Mouse (Mus musculus) cerebellum, adult 9-11 months (tissue): Measurements from ENCODE around the gene Sf3b5.

Experiments used
- DNase-seq: peaks from one replicate; pipeline ENCODE4 v3.0.0; 2022

Sf3b5 gene

GRCm38 (mm10) chr10:13005043-13005442, at the start of gene Sf3b5:
TSS of gene Sf3b5 (plus strand) at chr10:13005343.
- no peak for DNase-seq

GRCm38 (mm10) chr10:12955831-12956230, 49.3 kb upstream of the Sf3b5 start:
- DNase-seq = no peak

DNA sequence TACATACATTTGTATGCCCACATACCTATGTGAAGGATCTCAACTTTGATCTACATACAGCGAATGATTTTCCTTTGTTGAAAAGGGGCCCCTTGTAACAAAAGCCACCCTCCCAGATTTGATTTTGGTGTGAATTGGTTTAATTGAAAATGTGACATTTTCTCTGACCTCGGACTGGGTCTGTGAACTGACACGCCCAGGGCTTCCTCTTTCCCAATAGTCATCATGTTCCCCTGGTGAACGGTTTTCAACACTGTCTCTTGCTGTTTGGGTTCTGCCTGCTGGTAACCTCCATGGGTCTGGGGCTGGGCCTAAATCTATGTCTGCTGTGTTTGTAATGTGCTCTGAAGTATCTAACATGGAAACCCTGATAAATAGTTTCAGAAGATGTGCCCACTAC, 47.9 kb upstream of the Sf3b5 start:
- DNase-seq = no peak

DNA sequence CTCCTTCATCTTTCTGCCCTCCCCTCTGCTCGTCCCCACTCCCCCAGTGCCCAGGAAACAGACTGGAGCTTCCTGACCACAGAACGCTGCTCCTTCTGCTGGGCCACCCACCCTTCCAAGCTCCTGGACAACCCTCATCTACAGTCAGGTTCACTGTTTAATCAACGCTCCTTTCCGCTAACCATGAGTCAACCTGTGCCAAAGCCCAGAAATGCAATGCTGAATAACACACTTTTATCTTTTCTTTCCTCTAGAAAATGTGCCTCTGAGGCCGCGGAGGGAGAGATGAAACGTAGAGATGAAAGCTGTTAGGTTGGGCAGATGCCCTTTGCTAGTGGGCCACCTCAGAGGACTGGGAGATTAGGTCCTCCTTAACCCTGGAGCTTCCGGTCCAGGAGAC, 43.6 kb upstream of the Sf3b5 start:
- DNase-seq = no peak

DNA sequence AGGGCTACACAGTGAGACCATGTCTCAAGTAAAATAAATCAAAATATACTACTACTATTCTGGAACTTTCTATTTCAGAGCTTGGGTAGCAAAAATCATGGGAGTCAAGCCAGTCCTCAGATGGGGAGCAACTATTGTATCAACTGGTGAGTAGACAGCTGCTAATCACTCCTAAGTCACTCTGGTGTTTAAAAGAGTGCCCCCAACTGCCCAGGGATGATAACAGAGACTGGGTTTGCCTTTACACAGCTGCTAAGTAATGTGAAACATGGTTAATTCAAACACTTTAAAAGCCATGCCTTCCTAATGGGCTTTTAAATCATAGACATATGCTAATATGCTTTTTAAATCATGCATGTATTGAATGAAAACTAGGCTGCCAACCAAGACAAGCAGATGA, 42.9 kb upstream of the Sf3b5 start:
- no peak for DNase-seq

DNA sequence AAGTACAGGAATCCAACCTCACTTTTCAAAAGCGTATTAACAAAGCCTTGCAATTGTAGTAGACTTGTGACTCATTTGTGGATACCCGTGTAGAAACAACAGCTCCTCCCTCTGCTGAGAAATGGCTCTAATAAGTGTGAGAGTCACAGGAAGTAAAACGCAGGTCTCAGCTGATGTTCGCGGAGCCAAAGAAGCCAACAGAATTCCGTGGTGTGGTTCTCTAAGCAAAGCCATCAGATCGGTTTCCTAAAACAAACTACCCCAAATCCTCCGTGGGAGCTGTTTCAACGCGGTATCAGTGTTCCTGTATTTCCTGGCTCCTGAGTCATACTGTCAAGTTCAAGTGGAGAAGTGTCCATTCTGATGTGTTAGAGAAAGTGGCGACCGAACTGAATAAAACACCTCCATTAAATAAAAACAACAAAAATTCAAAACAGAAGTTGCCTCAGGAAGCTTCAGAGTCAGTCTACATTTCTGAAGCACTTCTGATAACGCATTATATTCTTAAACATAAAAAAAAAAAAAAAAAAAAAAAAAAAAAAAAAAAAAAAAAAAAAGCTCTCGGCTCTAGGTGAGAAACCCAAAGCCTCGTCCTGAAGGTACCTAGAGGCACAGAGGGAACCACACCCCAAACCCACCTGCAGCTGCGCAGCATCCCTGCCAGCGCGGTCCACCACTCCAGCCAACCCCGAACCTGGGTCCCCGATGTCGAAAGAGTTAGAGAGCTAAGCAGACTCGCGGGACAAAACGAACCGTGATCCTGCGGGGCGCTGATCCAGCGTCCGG, 41.6 kb upstream of the Sf3b5 start:
- peak; percentile 6 for DNase-seq

DNA sequence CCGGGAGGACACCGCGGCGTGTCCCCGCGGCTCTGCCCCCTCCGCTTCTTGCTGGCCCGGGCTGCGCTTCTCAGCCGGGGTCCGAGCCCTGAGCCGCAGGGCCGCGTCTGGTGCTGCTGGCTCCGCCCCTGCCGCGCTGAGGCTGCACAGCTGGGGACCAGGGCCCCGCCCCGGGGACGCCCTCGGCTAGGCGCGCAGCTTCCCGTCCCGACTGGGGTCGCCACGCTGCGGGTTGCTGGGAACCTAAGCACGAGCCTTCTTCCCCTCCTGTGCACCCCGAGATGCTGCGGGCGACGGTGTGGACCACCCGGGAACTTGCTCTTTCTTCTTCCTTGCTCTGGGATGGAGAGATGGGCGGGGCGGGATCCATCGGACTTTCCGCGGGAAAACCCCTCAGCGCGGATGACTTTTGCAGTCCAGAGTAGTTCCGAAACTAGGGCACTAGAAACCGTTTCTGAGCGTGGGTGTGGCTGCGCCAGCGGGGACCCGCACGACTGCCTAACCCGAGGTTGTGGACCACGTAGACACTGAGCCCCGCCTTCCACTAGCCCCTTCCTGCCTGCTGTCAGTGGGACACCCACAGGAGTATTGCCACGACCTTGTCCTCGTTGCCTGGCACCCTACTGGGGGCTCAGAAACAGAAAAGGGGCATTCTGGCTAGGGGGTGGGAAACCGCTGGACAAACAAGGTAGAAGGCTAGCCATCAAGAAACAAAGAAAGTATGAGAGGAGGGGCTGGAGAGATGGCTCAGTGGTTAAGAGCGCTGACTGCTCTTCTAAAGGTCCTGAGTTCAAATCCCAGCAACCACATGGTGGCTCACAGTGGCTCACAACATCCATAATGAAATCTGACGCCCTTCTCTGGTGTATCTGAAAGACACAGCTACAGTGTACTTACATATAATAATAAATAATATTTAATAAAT, 40.7 kb upstream of the Sf3b5 start, which contains the start of gene Stx11:
Stx11 (minus strand) TSS at position 148 of the 925 bp plus-strand sequence.
- DNase-seq = peak; percentile 9

GRCm38 (mm10) chr10:12965669-12966180, 39.4 kb upstream of the Sf3b5 start:
- no peak for DNase-seq

DNA sequence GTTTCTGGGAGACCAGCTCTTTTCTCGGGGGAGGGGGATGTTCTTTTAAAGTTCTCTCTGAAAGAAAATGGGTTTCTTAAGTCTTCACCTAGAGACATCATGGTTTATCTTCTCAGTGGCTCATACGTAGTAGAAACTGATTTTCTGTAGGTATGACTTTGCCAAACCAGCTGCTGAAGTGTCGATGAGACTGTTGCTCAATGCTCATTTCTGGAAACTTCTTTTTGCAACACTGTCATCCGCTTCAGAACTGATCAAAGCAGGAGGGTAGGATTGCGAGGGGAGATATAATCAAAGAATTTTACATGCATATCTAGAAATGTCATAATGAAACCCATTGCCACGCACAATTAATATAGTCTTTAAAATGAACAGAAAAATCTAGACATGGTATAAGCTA, 30.6 kb upstream of the Sf3b5 start:
- DNase-seq = no peak

- DNase-seq = no peak
Measured at GRCm38 (mm10) chr10:12975461-12975860, 29.7 kb upstream of the Sf3b5 start.

- DNase-seq = no peak
Measured at GRCm38 (mm10) chr10:12975957-12976356, 29.2 kb upstream of the Sf3b5 start.

DNA sequence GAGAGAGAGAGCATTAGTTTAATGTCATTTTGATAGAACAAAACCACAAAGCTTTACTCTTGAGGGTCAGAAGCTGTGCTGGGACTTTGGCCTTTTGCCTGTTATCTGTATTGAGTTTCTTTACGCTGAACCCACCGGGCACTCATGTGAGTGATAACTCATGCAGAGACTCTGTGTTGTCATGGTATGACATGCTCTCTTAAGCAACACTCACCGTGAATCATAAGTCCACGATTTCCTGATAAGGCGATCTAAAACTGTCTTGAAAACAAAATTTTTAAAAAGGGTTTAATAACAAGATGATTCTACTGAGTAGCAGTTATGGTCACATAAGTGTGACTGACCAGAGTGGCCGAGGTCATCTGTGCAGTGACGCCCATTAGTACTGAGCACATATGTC, 28.6 kb upstream of the Sf3b5 start:
- DNase-seq = no peak

DNA sequence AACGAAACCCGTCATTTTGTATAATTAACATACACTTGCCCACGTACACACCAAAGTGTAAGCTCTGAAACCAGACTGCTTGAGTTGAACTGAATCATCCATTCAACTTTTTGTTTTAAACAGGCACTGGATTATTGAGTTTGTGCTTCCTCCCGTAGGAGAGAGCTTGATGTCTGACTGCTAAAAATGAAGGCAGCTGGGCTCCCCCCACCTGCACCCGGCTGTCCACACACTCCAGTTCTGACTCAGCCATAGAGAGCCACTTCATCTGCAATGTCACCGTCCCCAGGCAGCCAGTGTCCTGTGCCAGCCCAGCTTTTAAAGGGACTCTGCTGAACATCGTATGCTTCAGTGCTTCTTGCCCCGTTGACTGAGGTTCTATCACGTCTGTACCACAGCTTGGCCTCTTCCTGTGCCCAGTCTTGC, 27.3 kb upstream of the Sf3b5 start:
- no peak for DNase-seq

DNA sequence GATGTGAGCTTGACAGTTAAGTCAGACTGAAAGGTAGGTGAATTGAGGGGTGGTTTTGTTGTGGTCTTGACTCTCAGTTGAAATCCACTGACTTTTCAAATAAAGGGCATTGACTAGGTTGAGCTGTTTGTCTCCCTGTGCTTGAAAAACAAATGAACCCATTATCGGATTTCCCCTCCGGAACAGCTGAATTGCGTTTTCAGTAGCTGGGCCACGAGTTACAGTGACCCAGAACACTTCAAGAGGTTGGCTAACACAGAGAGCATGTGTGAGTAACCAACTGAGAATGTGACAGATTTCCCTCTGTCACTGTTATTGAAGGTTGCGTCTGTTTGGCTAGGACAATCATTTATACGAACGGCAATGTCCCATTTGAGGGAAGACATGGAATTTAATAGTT, 24.1 kb upstream of the Sf3b5 start:
- DNase-seq = no peak

GRCm38 (mm10) chr10:12983516-12983915, 21.6 kb upstream of the Sf3b5 start:
- no peak for DNase-seq

DNA sequence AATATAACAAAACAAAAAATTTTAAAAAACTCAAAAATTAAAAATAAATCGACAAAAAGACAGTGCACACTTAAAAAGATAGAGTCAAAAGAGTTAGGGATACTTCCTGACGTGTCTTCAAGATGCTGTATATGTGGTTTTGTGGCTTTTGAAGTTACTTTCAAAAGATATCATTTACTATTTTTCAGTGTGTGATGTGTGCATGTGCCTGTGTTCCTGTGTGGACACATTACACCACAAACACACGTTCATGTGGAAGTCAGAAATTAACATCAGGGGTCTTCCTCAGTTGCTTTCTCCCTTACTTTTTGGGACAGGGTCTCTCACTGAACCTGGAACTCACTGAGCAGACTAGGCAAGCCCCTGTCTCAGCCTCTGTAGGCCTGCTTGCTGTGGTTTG, 20.1 kb upstream of the Sf3b5 start:
- DNase-seq = no peak

GRCm38 (mm10) chr10:12986485-12986884, 18.7 kb upstream of the Sf3b5 start:
- DNase-seq = no peak

- DNase-seq = no peak
Measured at GRCm38 (mm10) chr10:12986943-12987342, 18.2 kb upstream of the Sf3b5 start.

DNA sequence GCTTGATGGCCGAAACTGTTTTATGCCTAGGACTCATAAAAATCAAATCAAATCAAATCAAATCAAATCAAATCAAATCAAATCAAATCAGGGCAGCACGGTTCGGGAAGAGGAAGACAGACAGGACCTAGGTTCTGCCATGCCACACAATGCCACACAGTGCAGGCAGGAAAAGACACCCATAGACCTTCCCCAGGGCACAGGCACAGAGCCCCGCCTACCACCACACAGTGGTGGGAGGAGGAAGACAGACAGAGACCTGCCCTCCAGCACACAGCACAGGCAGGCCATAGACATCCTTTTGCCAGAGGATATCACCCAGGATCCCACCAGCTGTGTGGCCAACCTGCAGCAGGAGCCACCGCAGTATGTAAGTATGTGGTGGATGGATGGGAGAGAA, 13.2 kb upstream of the Sf3b5 start:
- no peak for DNase-seq

- DNase-seq = no peak
Measured at GRCm38 (mm10) chr10:12993411-12994039, 11.6 kb upstream of the Sf3b5 start.

DNA sequence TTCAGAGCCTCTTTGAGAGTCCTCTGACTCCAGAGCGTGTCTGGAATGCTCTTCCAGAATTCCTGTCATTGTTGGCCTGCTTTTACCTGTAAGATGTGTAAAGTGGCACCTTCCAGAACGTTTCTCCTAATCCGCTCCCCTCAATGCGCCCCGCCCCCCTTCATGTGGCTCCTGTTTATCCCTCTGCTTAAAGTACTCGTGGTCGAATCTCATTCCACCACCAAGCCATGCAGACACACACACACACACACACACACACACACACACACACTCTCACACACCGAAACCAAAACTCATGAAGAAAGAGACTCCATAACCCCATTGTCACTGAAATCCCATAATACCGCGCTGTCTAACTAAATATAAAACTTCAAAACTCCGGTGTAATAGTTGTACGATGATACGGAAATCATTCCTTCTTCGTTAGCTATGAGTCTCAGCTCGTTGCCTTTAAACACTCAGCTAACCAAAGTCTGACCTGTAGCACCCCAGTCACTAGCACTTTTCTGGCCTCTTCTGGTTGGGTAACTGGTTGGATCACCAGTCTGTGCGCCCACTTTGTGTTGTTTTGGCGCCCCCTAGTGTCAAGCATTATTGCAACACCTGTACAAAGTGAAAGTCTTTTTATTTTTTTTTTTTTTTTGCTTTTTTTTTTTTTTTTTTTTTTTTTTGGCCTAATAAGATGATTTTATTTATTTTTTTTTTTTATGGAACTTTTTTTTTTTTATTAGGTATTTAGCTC, 8.2 kb upstream of the Sf3b5 start:
- peak; percentile 64 for DNase-seq
